Mouse (Mus musculus) duodenum, adult 2 months (tissue): ENCODE measurements around the gene Asb14. TPM values are rescaled to one million over a fixed set of nuclear protein-coding genes. Genes with fewer than 3 reads are reported as not detected.

ENCODE experiments used
- polyA plus RNA-seq: library from polyadenylated mRNA; depleted of rRNA; stranded (reverse); fragments of >200 nt; gene quantifications from 2 replicates; pipeline ENCODE4 v1.2.3, GENCODE M21; 2012; ENCODE audit warnings: low replicate concordance; rRNA removed

Asb14 gene
- not detected in 2 replicates for polyA plus RNA-seq

DNA sequence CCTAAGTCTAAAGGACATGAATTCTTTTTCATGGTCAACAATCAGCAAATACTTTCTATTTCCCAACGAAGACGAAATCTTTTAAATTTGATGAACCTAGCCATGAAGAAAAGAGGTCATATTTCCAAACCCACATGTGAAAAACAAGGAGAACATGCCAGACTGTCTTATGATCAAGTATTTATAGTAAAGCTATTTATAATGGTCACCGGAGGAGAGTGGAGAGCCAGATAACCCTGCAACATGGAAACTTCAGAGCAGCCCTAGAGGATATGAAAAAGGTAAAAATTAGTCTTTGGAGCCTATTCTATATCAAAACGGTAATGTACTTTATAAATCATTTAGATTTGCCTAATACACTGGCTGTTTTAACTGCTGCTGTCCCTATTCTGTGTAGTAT, at the start of gene Asb14:
Gene Asb14 (plus strand): TSS at position 166 of the 400 bp plus-strand sequence.

Other genes with a start within 250 kb of the Asb14 start
- 3.9 and 4.3 TPM in 2 replicates for gene Pde12, start 224.7 kb upstream of the Asb14 start, polyA plus RNA-seq
- gene Dnah12, start 201.3 kb upstream of the Asb14 start, polyA plus RNA-seq: not detected in 2 replicates
- 0.60 and 0.70 TPM in 2 replicates for gene Appl1, start 76.7 kb downstream of the Asb14 start, polyA plus RNA-seq
- gene Hesx1, start 99.9 kb downstream of the Asb14 start, polyA plus RNA-seq: not detected in 2 replicates
- gene Il17rd, start 144.4 kb downstream of the Asb14 start, polyA plus RNA-seq: 1.1 and 1.2 TPM in 2 replicates
- gene Arhgef3, start 220.3 kb downstream of the Asb14 start, polyA plus RNA-seq: 1.8 and 2.0 TPM in 2 replicates